Mouse (Mus musculus): ENCODE results near the gene Bcl2l11.
"Not testable (repeated sequence)": the region's sequence is repeated elsewhere in the genome, so short reads cannot be mapped to it uniquely, and the experiment has no call there.

DNA sequence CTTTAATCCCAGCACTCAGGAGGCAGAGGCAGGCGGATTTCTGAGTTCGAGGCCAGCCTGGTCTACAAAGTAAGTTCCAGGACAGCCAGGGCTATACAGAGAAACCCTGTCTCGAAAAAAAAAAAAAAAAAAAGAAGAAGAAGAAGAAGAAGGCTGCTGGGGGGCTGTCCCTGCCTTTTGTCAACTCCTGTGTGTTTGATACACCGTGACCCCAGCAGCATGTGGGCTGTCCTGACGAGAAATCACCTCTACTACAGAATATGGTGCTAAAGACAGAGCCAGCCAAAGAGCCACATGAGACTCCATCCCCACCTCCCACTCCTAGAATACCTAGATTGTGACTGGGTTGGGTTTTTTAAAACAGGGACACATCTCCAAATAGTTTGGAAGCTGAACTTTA is 27.7 kb upstream of the Bcl2l11 start:
- TF ChIP-seq POLR2A, CTCF (IDR thresholded peaks at IDR 0.05; ENCODE audit: extremely low read depth, insufficient read depth, low read length): not testable (repeated sequence)

Data from cortical plate, adult 2 months (tissue).